Mouse (Mus musculus) liver, adult (tissue): ENCODE measurements around the gene Spata48.

Experiments
- GATA4 ChIP-seq: IDR thresholded peaks from 2 replicates; pipeline ENCODE4 v1.6.1; 2014; ENCODE audit warnings: mild to moderate bottlenecking, low read length; ENCODE audit not compliant: insufficient replicate concordance

The Spata48 gene

GRCm38 (mm10) chr11:11517781-11518435 lies 56.0 kb downstream of the Spata48 start:
- no peak for TF ChIP-seq GATA4

GRCm38 (mm10) chr11:11519255-11520243 lies 57.7 kb downstream of the Spata48 start:
- no peak for TF ChIP-seq GATA4

- TF ChIP-seq GATA4, result no peak
These were observed 60.1 kb downstream of the Spata48 start for GRCm38 (mm10) chr11:11521908-11522441.

- no peak for TF ChIP-seq GATA4
These were observed 66.9 kb downstream of the Spata48 start for GRCm38 (mm10) chr11:11528760-11529159.

GRCm38 (mm10) chr11:11529165-11529564 lies 67.3 kb downstream of the Spata48 start:
- TF ChIP-seq GATA4, result no peak

GRCm38 (mm10) chr11:11530126-11530525 lies 68.2 kb downstream of the Spata48 start:
- TF ChIP-seq GATA4, result no peak

- TF ChIP-seq GATA4, result no peak
These were observed 74.4 kb downstream of the Spata48 start for GRCm38 (mm10) chr11:11536295-11536694.

- TF ChIP-seq GATA4, result no peak
These were observed 84.1 kb downstream of the Spata48 start for GRCm38 (mm10) chr11:11545948-11546347.

- no peak for TF ChIP-seq GATA4
These were observed 85.1 kb downstream of the Spata48 start for GRCm38 (mm10) chr11:11546903-11547511.

- TF ChIP-seq GATA4, result no peak
These were observed 85.8 kb downstream of the Spata48 start for GRCm38 (mm10) chr11:11547597-11548240.

- TF ChIP-seq GATA4, result no peak
These were observed 93.7 kb downstream of the Spata48 start for GRCm38 (mm10) chr11:11555563-11555962.

GRCm38 (mm10) chr11:11556186-11556585 lies 94.3 kb downstream of the Spata48 start:
- TF ChIP-seq GATA4, result no peak

- no peak for TF ChIP-seq GATA4
These were observed 95.5 kb downstream of the Spata48 start for GRCm38 (mm10) chr11:11557173-11557967.

GRCm38 (mm10) chr11:11558662-11559061 lies 96.8 kb downstream of the Spata48 start:
- no peak for TF ChIP-seq GATA4
